Mouse (Mus musculus) T-cell, adult 2 months (primary cell): ENCODE data around the gene Itfg2.
A peak's percentile ranks its signal among the peaks of the same experiment; 100 is the strongest.
"Not testable (repeated sequence)": the region's sequence is repeated elsewhere in the genome, so short reads cannot be mapped to it uniquely, and the experiment has no call there.

Experiments
- DNase-seq: peaks from one replicate; pipeline ENCODE4 v3.0.0; 2022; ENCODE audit warnings: low spot score

Itfg2 gene

DNA sequence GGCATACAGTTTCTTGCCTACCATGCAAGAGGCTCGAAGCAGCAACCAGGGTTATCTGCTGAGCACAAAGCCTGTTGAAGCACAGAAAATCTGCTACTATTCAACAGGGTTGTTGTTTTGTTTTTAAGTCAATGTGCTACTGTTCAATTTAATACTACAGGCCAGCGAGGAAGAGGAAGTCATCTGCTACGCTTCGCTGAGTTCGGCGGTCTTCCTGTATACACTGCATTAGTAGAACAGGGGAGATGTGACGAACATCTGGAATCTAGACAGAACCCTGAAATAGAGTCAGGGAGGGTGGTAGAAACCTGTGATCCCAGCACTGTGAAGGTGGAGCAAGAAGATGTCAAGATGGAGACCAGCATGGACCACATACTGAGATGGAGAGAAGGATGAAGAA, 41.0 kb downstream of the Itfg2 start:
- DNase-seq = no peak

DNA sequence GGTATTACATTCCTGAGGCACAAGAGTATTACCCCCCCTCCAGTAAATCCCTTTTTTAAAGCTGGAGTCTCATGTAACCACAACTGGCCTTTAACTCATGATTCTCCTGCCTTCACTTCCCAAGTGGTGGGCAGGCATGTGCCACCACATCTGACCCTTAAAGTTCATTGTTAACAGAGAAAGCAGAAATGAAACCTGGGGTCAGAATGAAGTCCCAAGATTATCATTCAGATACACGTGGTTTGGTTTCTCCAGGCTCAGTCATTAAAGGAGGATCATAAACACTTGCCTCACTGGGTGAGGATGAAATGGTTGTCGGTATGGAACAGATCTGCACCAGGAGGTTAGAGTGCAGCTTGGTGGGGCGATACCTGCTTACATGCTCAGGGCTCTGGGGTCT, 43.5 kb downstream of the Itfg2 start:
- DNase-seq = no peak

DNA sequence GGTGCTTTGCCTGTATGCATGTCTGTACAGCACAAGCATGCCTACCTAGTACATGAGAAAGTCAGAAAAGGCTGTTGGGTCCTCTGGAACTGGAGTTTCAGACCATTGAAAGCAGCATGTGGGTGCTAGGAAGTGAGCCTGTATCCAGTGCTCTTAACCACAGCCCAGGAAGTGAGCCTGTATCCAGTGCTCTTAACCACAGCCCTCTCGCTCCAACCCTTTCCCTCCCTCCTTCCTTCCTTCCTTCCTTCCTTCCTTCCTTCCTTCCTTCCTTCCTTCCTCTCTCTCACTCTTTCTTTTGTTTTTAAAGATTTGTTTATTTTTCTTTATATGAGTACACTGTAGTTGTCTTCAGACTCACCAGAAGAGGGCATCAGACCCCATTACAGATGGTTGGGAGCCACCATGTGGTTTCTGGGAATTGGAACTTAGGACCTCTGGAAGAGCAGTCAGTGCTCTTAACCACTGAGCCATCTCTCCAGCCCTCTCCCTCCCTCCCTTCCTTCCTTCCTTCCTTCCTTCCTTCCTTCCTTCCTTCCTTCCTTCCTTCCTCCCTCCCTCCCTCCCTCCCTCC, 44.0 kb downstream of the Itfg2 start:
- DNase-seq = not testable (repeated sequence)

GRCm38 (mm10) chr6:128379636-128380035, 45.1 kb downstream of the Itfg2 start:
- no peak for DNase-seq

DNA sequence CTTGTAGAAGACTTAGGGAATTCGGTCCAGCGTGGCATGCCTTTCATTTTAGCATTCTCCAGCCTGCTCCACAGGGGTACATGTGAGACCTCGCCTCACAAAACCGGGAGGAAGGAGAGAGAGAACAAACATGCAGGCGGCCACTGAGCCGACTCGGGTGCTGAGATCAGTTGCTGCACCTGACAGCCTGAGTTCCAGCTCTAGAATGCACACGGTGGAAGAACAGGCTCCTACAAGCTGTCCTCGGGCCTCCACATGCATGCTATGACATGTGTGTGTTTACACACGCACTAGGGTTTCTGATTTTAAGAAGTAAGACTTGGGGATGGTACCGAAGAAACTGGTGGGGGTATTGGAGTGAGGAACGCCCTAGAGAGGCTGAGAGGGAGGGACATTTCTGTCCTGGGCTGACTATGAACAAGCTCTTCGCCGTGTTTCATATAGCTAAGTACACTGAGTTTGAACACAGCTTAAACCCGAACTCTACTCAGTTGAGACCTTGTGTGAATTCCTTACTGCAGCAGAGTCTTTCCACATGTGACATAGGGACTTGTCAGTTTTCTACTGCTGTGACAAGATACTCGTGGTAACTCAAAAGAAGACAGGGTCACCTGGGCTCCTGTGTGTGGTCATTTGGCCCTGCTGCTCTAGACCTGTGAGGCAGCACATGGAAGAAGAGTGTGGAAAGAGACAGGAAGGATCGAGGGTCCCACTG, 48.2 kb downstream of the Itfg2 start:
- DNase-seq = no peak

DNA sequence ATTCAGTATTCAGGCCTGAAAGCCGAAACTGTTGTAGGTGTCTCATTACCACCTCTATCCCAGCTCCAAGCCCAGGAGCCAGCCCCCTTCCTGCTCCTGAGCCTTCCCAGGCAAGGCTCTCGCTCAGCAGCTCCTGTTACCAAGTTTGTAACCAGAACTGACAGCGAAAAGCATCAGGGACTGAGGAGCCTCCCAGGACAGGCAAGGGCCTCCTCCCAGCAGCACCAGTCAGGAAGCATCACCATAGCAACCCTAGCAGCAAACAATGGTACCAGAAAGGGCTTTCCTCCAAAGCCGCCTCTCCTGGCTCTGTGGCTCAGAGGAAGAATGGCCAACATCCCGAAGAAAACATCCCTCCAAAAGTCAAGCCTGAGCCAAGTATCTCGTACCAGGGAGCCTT, 49.5 kb downstream of the Itfg2 start, which contains the start of the genes Tex52 and Gm44596:
Gene Tex52 (plus strand): TSS at position 265 of the 400 bp plus-strand sequence.
Gene Gm44596 (plus strand): TSS at position 312 of the 400 bp plus-strand sequence.
- DNase-seq = no peak

DNA sequence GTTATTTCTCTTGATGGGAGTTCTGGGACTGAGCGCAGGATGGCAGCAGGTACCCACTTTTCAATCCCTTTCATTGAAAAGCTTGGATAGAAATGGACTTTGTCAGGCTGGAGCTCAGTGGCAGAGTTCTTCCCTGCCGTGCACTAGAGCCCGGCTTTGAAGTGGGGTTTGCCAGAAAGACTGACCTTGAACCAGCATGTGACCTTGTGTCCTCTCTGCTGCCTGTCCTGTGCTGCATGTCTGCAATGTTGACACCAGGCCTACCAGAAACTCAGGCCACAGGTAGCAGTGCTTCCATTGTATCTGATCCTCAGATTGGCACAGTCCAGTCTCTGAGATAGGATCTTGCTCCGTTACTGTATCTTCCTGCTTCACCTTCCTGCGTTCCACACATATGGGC, 54.7 kb downstream of the Itfg2 start:
- no peak for DNase-seq

DNA sequence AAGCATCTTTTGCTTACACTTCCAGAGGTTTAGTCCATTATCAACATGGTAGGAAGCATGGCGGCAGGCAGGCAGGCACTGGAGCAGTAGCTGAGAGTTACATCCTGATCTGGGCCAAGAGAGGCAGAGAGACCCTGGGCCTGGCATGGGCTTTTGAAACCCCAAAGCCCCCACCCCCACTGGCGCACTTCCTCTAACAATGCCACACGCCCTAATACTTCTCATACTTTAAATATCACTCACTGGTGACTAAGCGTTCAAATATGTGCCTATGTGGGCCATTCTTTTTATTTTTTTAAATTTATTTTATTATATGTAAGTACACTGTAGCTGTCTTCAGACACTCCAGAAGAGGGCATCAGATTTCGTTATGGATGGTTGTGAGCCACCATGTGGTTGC, 58.3 kb downstream of the Itfg2 start:
- DNase-seq = no peak

DNA sequence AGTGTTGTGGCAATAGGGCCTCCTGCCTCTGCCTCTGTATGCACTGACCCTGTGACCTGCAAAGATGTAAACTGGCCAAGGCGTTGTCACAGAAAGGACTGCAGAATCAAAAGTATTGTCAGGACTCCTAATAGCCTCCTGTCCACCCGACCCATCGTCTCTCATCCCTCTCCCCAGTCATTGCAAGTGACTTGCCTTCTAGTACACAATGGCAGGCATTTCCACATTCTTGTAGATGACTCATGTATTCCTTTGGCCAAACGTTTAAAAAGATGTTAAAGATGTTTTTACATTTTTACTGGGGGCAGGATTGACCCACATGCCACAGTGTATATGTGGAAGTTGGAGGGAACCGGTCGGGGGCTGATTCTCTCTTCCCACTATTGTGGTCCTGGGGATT, 60.0 kb downstream of the Itfg2 start:
- DNase-seq = no peak

DNA sequence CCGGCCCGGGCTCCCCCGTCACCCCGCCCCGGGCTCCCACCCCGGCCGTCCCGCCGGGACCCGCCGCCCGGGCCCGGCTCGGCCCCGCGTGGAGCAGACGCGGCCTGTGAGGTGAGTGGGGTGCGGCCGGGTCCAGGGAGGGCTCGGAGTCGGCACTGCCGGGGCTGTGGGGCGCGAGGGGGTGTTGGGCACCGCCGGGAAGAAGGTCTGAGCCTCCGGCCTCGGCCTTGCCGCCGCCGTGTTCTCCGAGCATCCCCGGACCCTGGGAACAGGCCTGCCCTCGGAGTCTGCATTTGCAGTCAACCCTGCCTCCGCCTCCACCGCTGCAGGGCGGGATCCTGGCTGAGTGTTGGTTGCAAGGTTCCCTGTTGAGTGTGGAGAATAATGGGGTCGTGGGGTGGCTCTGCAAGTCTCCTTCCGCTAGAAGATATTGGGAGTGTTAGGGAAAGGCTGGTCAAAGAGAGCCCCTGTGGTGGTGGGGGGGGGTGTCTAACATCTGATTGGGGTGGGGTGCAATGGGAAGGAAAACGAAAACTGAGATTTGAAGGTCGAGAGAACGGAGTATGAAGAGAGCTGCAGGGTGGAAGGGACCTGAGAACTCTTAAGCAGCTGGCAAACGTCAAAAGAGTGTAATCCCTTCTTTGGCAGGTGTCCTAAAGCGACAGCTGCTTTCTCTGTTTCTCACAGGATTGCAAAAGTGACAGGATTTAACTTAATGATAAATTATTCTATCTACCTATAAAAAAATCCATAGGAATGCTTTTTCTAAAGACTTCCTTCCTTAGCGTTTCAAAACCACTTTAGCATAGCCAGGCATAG, 61.5 kb downstream of the Itfg2 start:
- no peak for DNase-seq

DNA sequence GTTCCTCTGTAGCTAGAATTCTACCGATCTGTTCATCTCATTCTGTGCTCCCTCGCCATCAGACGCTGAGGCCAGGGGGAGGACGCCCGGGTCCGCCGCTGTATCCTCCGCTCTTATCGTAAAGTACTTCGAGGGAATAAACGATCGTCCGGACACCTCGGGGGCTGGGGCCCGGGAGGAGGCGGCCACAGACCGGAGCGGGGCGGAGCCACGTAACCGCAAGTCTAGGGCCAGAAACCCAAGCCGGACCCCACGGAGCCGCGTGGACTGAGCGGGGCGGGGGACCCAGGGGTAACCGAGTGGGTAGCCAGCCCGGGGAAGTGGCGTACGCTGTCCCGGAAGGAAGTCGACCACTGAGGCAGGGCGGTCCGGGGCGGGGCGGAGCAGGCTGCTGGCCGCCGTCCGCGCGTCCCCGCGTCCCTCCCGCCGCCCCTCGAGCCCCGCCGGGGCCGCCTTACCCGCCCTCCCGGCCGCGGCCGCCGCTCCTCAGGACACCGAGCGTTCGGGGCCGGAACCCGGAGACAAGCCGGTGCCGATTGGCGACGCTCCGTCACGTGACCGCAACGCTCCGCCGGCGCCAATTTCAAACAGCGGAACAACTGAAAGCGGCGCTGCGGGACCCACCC, 62.2 kb downstream of the Itfg2 start, which contains the start of the genes Rhno1 and Foxm1:
Gene Rhno1 (minus strand): TSS at position 531 of the 626 bp plus-strand sequence.
Gene Foxm1 (plus strand): TSS at position 587 of the 626 bp plus-strand sequence.
- peak; percentile 74 for DNase-seq

GRCm38 (mm10) chr6:128361901-128362300, 62.8 kb downstream of the Itfg2 start:
- DNase-seq = no peak
